Mouse (Mus musculus): Measurements from ENCODE around the gene Tbc1d16. TPM values are rescaled to one million over a fixed set of nuclear protein-coding genes. Genes with fewer than 3 reads are reported as not detected.

The Tbc1d16 gene
- total RNA-seq, 2 experiments from 2014 or later = 98.2 to 108 TPM

DNA sequence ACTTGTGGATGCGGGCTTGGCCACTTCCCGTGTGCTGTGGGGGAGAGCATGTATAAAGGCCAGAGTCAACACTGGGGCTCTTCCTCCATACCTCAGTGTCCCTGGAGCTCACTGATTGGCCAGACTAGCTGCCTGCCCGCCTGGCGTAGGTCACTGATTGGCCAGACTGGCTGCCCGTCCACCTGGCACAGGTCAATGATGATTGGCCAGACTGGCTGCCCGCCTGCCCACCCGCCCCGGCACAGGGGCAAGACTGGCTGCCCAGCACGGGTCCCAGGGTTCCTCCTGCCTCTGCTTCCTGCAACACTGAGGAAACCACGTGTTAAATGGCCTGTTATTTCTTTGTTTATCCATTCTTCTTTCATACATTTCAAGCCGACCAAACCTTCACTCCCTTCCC, 68.8 kb downstream of the Tbc1d16 start:
- intact Hi-C loops (cut with DNase I) = no loop called here

DNA sequence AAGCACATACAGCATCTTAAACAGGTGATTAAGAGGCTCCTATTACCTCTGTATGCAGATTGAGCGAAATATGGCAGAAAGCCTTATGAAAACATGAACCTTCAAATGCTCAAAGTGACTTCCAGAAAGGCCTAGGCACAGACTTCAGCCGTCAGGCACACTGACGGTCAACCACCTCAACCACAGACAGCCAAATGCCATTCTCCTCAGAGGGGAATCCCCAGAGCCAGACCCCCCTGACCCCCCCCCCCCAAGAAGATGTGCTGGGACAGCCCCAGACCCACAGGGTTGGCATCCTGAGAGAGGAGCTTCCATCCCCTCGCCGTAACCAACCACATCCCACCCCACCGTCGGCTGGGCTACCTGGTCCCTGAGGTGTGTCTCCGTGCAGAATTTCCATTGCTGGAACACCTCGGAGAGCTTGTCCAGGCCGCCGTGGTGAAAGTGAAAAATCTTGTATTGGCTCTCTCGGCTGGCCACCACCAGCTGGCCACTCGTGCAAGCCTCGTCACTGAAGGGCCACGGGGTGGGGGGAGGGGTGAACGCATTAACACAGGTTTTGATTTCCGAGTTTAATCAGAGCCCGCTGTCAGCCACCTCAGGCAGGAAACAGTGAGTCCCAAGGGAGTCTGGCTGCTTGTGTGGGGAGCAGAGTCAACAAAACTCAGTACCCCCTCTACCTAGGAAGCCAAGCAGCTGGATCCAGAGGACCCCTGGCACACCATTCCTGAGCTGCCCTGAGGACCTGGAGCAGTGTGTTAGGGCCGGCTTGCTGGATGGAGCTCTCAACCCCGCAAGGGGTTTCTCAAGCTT, 70.7 kb downstream of the Tbc1d16 start:
- DNase-seq (ENCODE audit: extremely low spot score in 1 of 2, low spot score in 2 of 2) = no peak
- intact Hi-C loops (cut with DNase I) = no loop called here

More for the DNA sequence above, 68.8 kb downstream of the Tbc1d16 start:
- no peak for DNase-seq (ENCODE audit: extremely low spot score in 1 of 2, low spot score in 2 of 2)

DNA sequence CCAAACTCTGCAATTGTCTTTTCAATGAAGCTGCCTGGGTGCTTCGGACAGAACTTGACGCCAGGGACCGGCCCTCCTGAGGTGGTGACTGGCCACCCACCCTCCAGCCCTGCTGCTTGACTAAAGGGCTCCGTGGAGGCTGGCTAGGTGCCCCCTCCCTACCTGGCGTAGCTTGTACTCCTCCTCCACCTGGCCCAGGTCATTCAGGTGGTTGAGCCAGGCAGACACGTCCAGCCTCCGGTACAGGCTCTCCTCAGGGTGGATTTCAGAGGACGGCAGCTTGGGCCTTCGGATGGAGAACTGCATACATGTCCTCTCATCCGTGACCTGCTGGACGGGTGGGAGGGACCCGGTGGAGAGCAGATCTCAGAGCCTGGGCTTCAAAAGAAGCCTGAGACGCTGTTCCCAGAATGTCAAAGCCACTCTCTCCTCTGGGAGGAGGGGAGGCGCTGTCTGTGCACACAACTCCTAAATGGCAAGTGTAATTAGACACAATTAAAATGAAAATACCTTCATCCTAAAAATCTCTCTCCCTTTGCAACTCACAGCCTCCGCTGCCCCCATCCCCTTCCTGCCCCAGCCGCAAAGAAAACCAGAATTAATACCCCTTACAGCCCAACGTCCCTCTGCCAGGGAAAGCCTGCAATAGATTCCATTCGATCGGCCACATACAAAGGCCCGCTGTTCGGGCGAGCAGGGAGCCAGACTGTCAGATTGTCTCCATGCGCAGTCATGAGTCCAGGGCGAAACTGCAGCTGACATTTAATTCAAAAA, 71.6 kb downstream of the Tbc1d16 start:
- no peak for DNase-seq (ENCODE audit: extremely low spot score in 1 of 2, low spot score in 2 of 2)
- intact Hi-C loops (cut with DNase I) = no loop called here

DNA sequence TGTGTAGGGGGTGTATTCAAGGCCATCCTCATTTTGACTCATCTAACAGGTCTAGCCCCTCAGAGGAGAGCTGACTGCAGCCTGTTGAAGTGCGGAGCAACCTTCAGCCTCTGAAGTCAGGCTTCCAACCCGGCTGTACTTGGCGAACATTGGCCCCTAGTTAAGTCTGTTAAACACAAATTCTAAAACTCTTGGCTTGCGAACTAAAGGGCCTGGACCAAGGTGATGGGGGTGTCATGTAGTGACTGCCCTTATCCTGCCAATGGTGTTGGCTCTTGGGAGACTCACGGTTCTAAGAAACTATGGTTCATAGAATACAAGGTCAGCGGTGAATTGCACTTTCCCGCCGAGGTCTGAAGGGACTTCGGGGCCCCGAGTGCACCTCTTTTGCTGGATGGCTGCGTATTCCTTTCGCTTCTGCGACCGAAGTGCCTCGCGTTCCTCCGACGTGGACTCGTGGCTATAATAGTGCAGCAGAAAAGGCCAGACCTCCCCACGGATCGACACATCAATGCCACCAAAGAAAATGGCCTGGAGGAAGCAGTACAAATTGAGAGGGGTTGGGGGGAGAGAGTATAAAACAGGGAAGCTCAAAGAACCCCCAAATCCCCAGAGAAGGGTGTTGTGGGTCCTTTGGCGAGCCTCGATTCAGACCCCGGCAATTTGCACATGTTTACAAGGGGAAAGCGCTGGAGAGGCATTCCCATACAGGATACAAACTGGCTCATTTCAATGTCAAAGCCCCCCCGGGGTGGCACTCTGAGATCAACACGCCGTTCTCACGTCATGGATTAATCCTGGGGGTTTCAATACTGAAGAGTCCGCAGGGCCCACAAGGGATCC, 72.4 kb downstream of the Tbc1d16 start:
- intact Hi-C loops (cut with DNase I) = no loop called here
- no peak for DNase-seq (ENCODE audit: extremely low spot score in 1 of 2, low spot score in 2 of 2)

DNA sequence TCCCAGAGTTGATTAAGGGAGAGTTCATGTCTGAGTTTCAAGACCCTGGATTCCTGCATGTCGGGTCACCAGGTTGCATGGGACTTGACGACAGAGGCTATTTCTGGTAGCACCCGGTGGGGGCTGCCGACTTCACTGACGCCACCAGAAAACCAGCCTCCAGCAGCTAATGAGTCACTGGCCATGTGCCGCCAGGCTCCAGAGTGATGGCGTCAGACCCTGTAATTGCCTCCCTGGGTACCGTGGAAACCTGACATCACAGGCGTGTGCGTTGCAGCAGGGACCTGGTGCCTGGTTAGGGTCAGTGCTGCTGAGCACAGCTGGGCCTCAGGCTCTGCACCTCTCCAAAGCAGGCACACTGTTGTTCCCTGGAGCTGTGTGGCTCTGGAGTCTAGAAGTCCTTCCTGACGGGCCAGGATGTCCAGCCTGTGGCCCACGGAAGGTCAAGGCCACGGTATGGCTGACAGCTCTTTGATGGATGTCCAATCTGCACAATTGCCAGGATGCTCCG, 75.9 kb downstream of the Tbc1d16 start:
- DNase-seq (ENCODE audit: extremely low spot score in 1 of 2, low spot score in 2 of 2) = no peak
- intact Hi-C loops (cut with DNase I) = no loop called here

DNA sequence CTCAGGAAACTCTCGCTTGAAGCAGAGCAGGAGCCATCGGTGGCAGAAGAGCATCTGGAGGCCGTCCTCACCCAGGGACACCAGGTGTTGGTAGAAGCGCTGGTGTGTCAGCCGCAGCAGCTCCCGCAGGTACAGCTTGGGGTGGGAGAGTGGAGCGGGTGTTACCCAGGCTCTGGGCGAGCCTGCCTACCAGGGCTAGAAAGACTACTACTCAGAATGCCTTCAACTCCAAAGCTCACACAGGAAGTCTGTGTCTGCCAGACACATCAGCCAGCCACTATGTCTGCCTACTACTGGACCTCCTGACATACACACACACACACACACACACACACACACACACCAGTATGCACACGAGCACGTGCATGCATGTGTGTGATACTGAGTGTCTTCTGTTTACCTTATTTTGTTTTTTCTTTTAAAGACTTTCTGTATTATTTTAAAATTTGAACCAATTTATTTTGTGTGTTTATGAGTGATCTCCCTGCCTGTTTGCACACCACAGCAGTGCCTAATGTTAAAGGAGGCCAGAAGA, 77.2 kb downstream of the Tbc1d16 start:
- intact Hi-C loops (cut with DNase I) = no loop called here
- no peak for DNase-seq (ENCODE audit: extremely low spot score in 1 of 2, low spot score in 2 of 2)

DNA sequence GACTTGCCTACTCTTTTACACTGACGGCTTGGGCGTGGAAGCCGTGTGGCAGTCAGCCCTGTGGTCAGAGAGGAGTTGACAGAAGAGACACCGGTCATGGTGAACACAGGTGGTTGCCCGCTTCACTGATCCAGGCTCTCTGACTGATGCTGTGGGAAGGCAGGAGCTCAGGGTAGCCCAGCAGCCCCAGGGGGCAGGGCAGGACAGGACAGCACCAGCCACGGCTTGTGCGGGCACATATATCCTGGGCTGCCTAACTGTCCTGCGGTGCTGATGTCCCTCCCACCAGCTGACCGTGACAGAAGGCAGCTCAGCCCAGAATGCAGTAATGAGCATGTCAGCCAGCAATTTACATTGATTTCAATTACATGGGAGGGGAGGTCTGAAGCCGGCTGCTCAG, 77.9 kb downstream of the Tbc1d16 start:
- intact Hi-C loops (cut with DNase I) = no loop called here
- no peak for DNase-seq (ENCODE audit: extremely low spot score in 1 of 2, low spot score in 2 of 2)

DNA sequence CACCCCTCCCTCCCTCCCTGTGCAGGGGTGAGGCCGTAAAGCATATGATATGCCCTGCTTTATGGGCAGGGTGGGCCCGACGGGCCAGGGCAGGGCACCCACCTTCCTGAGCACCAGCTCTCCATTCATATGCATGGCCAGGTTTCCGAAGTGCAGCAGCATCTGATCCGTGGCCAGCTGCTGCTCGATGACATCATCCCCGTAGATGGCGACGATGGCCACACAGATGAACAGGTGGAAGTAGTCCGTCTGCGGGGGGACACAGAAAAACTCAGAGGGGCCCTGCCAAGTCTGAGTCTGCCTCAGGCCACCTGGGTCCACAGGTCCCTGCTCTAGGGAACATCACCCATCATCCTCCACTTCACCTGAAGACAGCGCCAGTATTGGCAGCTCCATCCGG, 79.5 kb downstream of the Tbc1d16 start:
- intact Hi-C loops (cut with DNase I) = no loop called here
- no peak for DNase-seq (ENCODE audit: extremely low spot score in 1 of 2, low spot score in 2 of 2)

DNA sequence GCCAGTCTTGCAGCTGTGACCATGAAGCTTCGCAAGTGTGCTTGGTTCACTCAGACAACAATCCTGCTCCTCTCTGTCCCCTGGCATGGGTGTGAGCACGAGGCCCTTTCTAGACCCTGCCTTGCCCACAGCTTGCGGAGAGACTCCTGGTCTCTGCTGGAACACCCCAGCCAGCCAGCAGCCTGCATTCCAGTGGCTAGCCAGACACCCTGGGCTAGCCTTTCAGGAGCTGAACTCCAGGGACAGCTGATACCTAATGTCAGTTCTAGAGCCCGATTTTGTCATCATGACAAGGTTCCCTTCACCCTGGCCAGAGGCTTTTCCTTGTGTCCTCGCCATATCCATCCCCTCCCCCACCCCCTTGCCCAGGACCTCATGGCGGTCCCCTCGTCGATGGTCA, 81.1 kb downstream of the Tbc1d16 start:
- intact Hi-C loops (cut with DNase I) = no loop called here
- no peak for DNase-seq (ENCODE audit: extremely low spot score in 1 of 2, low spot score in 2 of 2)

DNA sequence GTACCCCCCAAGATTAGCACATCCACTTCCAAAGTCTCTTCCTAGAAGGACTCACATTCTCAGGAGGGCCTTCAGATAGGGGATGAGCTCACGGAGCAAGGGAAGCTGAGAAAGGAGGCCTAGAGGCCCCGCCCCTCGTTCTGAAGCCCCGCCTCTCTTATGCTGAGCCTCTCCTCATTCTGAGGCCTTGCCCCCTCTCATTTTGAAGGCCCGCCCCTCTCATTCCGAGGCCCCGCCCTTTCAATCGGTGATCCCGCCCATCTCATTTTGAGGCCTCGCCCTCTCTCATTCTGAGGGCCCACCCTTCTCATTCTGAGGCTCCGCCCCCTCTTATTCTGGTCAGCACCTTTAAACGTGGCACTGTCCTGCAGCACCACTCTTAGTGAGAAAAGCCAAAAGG, 82.2 kb downstream of the Tbc1d16 start:
- DNase-seq (ENCODE audit: extremely low spot score in 1 of 2, low spot score in 2 of 2) = peak in 1 of 2 experiments; percentile 53
- intact Hi-C loops (cut with DNase I) = no loop called here

DNA sequence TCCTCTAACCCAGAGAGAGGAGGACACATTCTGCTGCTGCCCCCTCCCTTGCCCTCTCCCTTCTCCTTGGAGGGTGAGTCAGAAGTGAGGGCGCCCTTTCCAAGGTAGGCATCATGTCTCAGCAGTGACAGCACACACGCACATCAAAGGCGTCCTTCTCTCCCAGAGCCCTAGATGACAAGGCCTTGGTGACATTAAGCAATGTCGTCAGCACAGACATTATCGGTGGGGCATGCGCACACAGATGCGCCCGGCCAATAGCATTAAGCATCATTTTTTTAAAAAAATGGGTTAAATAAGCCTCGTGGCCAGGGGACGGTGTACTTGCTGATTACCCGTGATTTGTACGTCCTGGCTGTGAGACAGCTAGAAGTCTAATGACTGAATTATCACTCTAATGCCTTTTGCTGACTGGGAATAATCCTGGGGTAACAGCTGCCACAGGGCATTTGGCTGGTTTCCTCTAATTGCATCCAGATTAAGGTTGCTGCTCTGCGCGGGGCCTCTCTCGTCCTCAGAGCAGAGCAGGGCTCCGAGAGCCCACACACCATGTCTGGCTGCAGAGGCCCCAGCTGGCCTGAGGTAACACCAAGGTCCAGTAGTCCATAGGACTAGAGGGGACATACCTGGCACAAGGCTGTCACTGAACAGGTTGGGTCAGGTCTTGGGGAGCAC, 83.4 kb downstream of the Tbc1d16 start:
- no peak for DNase-seq (ENCODE audit: extremely low spot score in 1 of 2, low spot score in 2 of 2)
- intact Hi-C loops (cut with DNase I) = no loop called here

DNA sequence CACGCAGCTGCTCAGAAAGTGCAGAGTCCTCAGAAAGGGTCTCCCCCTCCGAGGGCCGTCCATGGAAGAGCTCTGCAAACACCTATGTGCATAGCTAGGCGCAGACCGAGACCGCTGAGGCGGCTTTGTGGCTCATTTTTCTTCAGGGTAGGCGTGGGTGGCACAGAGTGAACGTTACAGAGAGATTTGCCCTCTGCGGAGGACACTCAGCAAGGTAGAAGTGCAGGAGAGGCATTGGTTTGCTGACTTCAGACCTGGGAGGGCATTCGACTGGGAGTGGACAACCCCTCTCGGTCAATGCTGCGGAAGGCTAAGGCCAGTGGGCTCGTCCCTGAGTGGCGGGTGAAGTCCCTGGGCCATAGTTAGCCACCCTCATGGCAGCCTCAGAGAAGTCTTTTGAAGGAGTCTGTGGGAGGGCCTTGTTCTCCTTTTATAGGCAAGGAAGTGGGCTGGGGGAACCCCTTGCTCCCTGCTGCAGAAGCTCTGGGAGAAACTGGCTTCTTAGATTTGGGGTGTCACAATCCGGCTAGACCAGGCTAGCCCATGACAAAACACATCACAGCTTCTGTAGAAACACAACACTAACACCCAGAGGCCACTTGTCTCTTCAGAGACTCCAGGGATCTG, 84.8 kb downstream of the Tbc1d16 start:
- intact Hi-C loops (cut with DNase I) = no loop called here

DNA sequence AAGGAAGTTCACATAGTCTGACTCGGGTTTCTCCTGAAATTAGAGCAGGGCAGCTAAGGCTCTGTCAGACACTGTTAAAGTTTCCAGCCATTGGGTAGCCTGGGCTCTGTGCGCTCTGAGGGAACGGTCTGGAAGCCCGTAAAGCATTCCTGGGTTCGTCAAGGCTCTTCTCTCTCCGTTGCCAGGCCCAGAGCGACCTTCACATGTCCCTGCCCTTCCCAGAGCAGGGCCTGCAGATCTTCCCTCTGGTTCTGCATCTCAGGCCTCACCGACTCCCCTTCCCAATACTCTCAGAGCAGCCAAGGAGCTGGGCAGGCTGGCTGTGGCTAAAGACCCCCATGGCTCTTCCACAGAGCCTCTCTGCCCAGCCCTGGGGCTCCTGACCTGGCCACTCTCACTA, 85.7 kb downstream of the Tbc1d16 start:
- no peak for DNase-seq (ENCODE audit: extremely low spot score in 1 of 2, low spot score in 2 of 2)
- intact Hi-C loops (cut with DNase I) = no loop called here

More for the DNA sequence above, 84.8 kb downstream of the Tbc1d16 start:
- no peak for DNase-seq (ENCODE audit: extremely low spot score in 1 of 2, low spot score in 2 of 2)

DNA sequence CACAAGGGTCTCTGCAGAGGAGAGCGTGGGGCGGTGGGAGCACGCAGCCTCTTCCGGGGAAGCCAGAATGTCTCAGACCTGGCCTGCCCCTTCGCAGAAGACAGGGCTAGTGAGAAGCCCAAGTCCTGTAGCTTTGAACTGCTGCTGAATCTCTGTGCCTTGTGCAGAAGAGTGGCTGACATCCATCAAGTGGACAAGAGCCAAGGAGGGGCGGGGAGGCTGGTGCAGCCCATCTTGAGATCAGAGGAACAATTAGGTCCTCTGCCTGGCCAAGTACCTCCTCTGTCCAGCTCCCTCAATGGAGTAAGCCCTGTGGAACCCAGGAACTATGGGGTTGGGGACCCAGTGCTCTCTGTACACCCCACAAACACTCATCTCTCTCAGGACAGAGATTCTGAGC, 89.3 kb downstream of the Tbc1d16 start:
- intact Hi-C loops (cut with DNase I) = no loop called here
- no peak for DNase-seq (ENCODE audit: extremely low spot score in 1 of 2, low spot score in 2 of 2)

DNA sequence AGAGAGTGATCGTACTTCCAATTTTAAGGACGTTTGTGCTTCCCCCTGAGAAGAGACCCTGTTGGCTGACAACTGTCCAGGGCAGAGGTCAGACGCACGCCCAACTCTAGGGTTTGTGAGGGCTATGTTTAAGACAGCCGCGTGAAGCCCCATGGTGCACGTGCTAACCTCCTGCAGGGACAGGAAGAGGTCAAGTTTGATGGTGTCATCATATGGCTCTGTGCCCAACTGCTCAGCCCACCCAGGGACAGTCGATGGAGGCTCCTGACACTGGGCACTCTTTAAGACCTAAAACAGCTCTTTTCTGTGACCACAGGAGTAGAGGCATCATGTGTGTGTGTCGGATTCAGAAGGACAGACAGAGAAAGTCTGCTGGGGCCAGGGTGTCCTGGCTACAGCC, 90.1 kb downstream of the Tbc1d16 start:
- DNase-seq (ENCODE audit: extremely low spot score in 1 of 2, low spot score in 2 of 2) = peak in 1 of 2 experiments; percentile 64
- intact Hi-C loops (cut with DNase I) = no loop called here

DNA sequence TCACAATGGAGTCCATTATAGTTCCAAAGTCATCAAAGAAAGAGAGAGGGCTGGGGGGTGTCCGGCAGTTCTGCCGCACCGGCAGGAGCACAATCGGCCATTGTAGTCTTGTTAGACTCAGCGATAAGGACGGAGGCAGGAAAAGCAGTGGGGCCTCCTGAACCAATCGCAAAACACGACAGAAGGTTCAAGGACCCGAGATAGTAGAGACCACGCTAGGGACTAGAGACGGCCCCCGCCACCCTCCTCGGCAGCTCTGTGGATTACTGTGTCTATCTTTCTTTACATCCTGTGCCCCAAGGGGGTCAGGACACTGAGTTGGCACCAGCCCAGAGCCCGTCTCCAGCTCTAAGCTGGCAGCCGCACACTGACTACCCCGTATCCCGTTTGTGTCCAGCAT, 93.7 kb downstream of the Tbc1d16 start:
- DNase-seq (ENCODE audit: extremely low spot score in 1 of 2, low spot score in 2 of 2) = peak in 1 of 2 experiments; percentile 49
- intact Hi-C loops (cut with DNase I) = no loop called here

DNA sequence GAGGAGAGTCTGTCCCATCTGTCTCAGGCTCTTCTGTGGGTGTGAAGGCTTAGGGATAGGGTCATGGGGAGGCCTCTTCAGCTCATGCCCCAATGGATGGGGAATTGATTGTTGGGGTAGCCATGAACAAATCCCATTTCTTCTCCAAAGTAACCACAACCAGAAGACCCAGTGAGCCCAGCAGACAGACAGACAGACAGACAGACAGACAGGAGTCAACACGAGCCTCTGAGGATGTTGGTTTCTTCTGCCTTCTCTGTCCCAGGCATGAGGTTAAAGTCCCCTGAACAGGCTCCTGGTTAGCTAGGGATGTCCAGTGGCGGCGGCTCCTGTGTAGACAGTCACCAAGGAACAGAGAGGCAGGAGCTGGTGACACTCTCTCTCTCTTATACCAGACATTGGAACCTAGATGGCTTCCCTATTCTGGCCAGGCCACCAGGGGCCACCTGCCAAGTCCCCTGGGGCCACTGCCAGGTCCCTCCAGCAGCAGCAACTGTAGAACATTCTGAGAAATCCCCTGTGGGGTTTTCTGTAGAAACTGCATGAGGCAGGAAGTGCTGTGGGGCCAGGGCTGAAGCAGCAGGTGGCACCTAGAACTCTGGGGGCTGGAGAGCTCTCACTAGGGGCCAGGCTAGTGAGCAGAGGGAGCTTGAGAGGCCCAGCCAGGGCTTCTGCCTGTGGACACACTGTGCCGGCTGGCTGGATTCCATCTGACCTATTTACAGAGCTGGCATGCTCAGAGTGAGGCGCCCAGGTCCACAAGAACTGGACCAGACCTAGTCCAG, 94.7 kb downstream of the Tbc1d16 start:
- intact Hi-C loops (cut with DNase I) = no loop called here
- peak; percentile 59 to 67 for DNase-seq (ENCODE audit: extremely low spot score in 1 of 2, low spot score in 2 of 2)
